Mouse (Mus musculus) cerebellum, adult 11 months (tissue): Measurements from ENCODE around the gene Spaca1.
A peak's percentile ranks its signal among the peaks of the same experiment; 100 is the strongest.
"Not testable (repeated sequence)": the region's sequence is repeated elsewhere in the genome, so short reads cannot be mapped to it uniquely, and the experiment has no call there.

Experiments
- DNase-seq: peaks from one replicate; pipeline ENCODE4 v3.0.0; 2022

The Spaca1 gene

DNA sequence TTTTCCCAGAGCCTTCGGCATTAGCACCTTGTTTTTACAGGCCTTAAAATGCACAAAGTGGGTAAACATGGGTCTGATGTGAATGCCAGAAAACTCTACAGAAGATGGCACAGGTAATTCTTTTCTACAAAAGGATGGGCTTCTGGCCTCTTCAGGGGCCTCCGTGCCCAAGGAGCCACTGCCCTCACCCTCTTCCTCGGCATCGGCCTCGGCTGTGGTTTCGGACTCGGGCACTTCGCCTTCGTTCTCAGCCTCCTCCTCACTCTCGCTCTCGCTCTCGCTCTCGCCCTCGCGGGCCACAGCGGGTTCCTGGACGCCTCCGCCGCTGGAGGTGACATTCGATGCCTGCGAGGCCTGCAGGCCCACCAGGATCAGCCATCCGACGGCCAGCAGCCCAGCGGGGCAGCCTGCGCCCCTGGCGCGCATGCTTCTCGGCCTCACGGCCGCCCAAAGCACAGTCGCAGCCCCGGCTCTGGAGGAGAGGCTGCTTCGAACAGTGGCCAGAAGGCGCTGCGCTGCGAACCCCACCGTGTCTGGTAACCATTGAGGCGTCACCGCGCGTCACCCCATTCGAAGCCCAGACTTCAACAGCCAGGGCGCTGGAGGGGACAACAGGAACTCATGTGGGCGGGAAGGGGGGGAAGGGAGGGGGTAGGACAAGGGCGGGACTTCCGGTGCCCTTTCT, at the start of gene Spaca1:
TSS of gene Spaca1 (minus strand) at position 621 of the 685 bp plus-strand sequence.
- DNase-seq, result peak; percentile 1

DNA sequence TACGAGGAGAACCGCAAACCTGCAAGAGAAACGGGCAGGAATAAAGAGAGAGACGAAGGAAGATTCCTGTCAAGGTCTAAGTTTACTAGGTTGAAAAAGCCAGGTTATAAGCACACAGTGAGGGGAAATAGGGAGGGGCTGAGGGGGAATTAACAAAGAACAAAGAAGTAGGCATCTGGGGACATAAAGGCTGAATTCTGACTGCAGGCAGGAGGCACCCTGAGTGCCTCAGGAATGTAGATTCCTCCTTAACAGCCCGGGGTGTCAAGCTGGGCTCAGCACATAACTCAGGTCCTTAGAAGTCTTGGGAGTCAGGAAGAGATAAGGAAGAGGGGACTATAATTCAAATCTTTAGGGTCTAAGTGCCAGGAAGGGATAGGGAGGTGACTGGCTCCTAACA, 37.3 kb upstream of the Spaca1 start:
- not testable (repeated sequence) for DNase-seq

DNA sequence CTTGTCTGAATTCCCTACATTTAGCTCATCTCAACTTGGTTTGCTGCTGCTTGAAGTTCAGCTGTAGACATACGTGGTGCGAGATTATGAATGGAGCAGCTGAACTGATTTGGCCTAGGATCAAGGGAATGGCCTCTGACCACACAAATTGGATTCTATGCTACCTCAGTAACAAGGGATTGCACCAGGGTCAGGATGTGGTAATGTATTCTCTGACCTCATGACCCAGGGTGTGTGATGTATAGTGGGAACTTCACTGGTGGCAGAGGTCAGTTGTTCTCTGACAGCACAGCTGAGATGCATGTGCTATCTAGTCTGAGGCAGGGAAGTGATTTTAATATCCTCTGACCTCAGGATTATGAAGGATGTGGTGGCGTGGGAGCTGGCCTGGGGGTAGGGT, 31.1 kb upstream of the Spaca1 start:
- DNase-seq, result no peak

DNA sequence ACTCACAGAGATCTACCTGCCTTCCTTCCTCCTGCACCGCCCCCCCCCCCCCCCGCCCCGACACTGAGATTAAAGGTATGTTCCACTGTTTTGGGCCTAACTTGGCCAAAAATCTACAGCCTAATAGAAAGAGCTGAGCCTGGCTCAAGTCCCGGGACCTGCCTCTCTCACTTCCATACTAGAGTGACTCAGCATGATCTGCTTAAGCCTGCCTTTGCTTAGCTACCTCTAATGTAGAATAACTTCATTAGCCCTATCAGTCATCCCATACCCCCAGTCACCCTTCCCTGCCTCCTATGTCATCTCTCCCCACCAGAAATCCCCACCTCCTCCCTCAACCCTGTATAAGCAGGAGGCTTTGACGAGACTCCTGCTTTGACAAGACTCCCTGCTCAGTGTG, 19.0 kb upstream of the Spaca1 start:
- DNase-seq, result no peak

DNA sequence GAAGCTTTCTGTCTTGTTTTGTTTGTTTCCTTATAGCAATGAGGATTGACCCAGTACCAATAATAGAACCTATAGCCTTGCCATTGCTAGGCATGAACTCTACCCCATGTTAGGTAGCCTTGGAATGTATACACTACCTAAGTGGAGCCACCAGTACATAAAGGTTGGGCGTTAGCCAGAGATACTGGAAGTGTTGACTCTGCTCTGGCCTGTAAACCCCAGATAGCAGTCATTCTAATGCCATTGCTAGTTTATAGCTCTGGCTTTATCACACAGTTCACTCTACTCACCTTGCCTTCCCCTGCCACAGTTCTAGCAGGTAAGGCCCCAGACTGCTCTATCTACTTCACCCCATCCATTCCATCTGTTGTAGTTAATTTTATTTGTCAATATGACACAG, 8.3 kb upstream of the Spaca1 start:
- no peak for DNase-seq

DNA sequence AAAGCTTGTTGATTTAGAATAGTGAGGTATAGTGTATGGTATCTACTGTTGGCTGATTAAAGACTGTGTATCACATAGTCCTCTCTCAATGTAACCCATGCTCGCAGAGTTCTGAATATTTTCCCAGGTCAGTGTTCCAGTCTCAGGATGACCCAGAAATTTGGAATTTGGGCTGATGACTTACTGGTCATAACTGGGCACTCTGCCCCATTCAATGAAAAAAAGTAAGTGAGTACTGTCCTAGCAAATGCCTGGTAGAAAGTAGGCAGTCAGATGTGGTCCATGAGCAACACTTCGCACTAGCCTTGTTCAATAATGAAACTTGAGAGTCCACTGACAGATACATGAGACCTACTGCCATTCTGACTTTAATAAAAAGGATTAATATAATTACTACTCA, 23.2 kb downstream of the Spaca1 start:
- no peak for DNase-seq

DNA sequence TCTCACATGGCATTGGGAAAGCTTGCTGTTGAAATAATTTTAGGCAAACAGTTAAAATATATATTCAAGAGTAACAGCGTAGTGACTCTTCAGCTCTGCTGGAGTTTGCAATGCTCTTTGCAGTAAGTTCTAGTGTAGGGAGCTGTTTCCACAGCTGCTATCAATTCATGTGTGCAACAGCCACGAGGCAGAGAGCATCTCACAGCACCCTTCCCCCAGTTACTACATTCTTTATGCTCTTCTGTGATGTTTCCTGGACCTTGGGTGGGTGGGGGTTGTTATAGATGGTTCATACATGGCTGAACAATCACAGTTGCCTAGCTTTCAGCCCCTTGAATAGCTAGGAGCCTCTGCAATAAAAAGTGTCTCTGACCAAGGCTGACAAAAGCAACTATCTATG, 28.5 kb downstream of the Spaca1 start:
- DNase-seq, result no peak

DNA sequence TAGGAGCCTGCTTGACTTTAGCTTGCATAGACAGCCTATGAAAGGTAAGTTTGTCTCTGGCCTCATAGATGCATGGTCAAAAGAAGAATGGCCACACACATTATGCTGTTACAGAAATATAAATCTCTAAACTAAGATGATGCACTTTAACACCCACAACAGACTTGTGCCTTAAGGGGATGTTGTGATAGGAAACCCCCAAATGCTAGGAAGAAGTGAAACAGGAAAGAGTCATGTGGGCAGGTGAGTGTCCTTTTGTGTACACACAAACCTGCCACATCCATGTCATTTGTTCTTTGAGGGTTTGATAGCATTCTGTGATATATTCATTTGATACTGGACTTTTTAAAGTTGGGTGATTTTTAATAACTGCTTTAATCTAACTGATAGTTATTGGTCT, 53.6 kb downstream of the Spaca1 start:
- DNase-seq, result no peak

DNA sequence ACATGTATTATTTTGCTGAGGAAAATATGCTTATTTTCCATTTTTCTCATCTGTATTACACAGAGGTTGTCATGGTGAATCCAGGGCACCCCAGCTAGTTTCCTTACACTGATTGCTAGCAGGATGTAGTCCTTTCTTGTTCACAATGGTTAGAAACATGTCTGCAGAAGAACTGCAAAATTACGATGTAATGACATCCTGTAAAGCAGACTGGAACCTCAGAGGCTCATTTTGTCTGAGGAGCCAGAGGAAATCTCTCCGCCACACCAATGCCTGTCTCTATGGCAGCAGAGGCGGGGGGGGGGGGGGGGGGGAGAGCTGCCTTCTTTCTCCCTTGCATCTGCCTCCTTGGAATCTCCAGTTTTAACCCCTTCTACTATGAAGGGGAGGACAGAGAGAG, 57.3 kb downstream of the Spaca1 start:
- no peak for DNase-seq

DNA sequence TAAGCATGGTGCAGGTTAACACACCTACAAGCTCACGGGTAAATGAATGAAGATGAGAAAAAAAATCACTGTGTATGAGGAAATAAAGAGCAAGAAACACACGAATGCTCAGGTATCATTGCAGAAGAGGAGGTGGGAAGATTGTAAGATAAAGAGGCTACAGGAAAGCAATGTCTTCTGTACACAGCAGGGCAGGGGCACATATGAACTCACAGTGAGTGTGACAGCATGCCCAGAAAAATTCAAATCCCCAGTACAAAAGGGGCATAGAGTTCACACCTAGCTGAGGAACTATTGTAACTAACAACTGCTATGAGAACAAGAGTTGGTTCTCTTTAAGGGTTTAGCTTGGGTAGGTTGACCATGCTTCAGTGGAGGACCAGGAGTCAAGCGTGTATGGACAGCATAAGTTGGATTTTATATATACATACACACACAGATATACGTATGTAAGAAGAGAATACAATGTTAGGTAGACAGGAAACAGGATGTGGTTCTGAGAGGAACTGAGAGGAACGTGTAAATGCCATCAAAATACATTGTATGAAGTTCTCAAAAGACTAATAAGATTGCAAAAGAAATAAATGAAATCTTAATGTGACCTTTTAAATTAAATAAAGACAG, 61.4 kb downstream of the Spaca1 start:
- DNase-seq, result no peak
